ENCODE assay signal across 14 mouse cellular contexts in genomic region chrX:136773035-136773434, GRCm38 (mm10). TPM values are rescaled to one million over a fixed set of nuclear protein-coding genes. Genes with fewer than 3 reads are reported as not detected.
DNase-seq lines count a peak whose midpoint lies in the region.
"Had no signal": no experiment of that assay in that cellular context is flagged by ENCODE, and none has a peak within 500 bp of the region (broad histone marks: within the 10 kb centered on the region; RNA-seq: fewer than 3 reads in every experiment).

No protein-coding gene starts in this region.

- DNase-seq in gastrocnemius, postnatal 10 days: peak; percentile 3
- no peak for DNase-seq in gastrocnemius, adult 8-10 months (ENCODE audit: low spot score in 2 of 2)
- DNase-seq in 3T3-L1 (ENCODE audit: low read depth, low spot score) (peak; percentile 2), adipocyte (ENCODE audit: low spot score) (peak; percentile 20)
- DNase-seq in heart, postnatal 10 days: peak; percentile 45 to 48
- no peak for DNase-seq in layer of hippocampus, postnatal 10 days (ENCODE audit: low spot score in 2 of 2)
- DNase-seq in ovary, postnatal 36 days (ENCODE audit: low spot score): no peak
- DNase-seq: adrenal gland, postnatal 25 days; liver, embryonic 13.5 days; right cerebral cortex, postnatal 25 days; thymus, postnatal 25 days had no signal

- intact Hi-C loops in heart, postnatal 10 days (cut with DNase I): no loop called here

RNA-seq across cellular contexts. Expression of gene Glra4, which starts 6.9 kb away (rescaled TPM):
- total RNA-seq in gastrocnemius, postnatal 10 days (2021): not detected
- total RNA-seq in gastrocnemius, adult 8-10 months (2022): not detected
- not detected for total RNA-seq in heart, postnatal 10 days (2021)
- under 1 TPM in 1 of 2 experiments, not detected in 1; 0.39 TPM for total RNA-seq in layer of hippocampus, postnatal 10 days (2021)
- total RNA-seq: adrenal gland, postnatal 25 days; granulocyte monocyte progenitor cell, adult 5-6 weeks; megakaryocyte, adult 5-6 weeks; monocyte, adult 5-6 weeks had no signal

RNA-seq across cellular contexts. Expression of gene Morf4l2, which starts 29.5 kb away (rescaled TPM):
- total RNA-seq in gastrocnemius, postnatal 10 days (2021): 100 to 1,000 TPM; 188 to 232 TPM
- 100 to 1,000 TPM; 141 to 157 (median 149) TPM for total RNA-seq in gastrocnemius, adult 8-10 months (2022)
- 100 to 1,000 TPM; 167 to 171 TPM for total RNA-seq in heart, postnatal 10 days (2021)
- total RNA-seq in layer of hippocampus, postnatal 10 days (2021): 100 to 1,000 TPM; 467 to 472 TPM

RNA-seq across cellular contexts. Expression of gene Plp1, which starts 49.4 kb away (rescaled TPM):
- total RNA-seq in gastrocnemius, postnatal 10 days (2021): 10 to 100 TPM; 15.0 to 17.0 TPM
- 1 to 10 TPM; 1.5 to 3.2 (median 2.0) TPM for total RNA-seq in gastrocnemius, adult 8-10 months (2022)
- 1 to 10 TPM; 4.0 to 4.8 TPM for total RNA-seq in heart, postnatal 10 days (2021)
- total RNA-seq in layer of hippocampus, postnatal 10 days (2021): 100 to 1,000 TPM; 102 to 115 TPM

Comparison
In these comparisons a context has a peak if more than half of its experiments do, and no peak if none do; other contexts are left out.
1. DNase-seq: peak in gastrocnemius, postnatal 10 days (single experiment), 3T3-L1 (single experiment), adipocyte (single experiment) and heart, postnatal 10 days (2 of 2); none in gastrocnemius, adult 8-10 months (0 of 2), layer of hippocampus, postnatal 10 days (0 of 2) and ovary, postnatal 36 days (single experiment).
2. RNA of gene Plp1, which starts 49.4 kb away (total RNA-seq): 102 to 115 TPM in layer of hippocampus, postnatal 10 days; 15.0 to 17.0 TPM in gastrocnemius, postnatal 10 days, 4.0 to 4.8 TPM in heart, postnatal 10 days and 1.5 to 3.2 TPM in gastrocnemius, adult 8-10 months; every median in the first group is over 4 times any median in the second.